Mouse (Mus musculus) embryonic facial prominence, embryonic 13.5 days (tissue): Measurements from ENCODE around the gene Cuedc2. TPM values are rescaled to one million over a fixed set of nuclear protein-coding genes. Genes with fewer than 3 reads are reported as not detected.

ENCODE experiments used
- ATAC-seq: fragments of 200-750 bp; cut with Nextera tagmentation; 2 replicates; pipeline ENCODE4 v1.8.0; 2017; ENCODE audit warnings: low read depth; ENCODE audit not compliant: insufficient number of reproducible peaks, insufficient read depth, low FRiP score, low TSS enrichment
- H3K27ac ChIP-seq: fragments of 300-500 bp; sonication (generic); 2 replicates; pipeline ENCODE4 v1.5.1; 2015; ENCODE audit warnings: moderate library complexity, mild to moderate bottlenecking, inconsistent platforms
- H3K27me3 ChIP-seq: fragments of 300-500 bp; sonication (generic); 2 replicates; pipeline ENCODE4 v1.6.1; 2015; ENCODE audit warnings: mild to moderate bottlenecking, inconsistent platforms
- H3K36me3 ChIP-seq: fragments of 300-500 bp; sonication (generic); 2 replicates; pipeline ENCODE4 v1.6.1; 2015; ENCODE audit warnings: mild to moderate bottlenecking, inconsistent platforms
- H3K4me1 ChIP-seq: fragments of 300-500 bp; sonication (generic); 2 replicates; pipeline ENCODE4 v1.6.1; 2015; ENCODE audit warnings: inconsistent platforms
- H3K4me2 ChIP-seq: fragments of 300-500 bp; sonication (generic); 2 replicates; pipeline ENCODE4 v1.6.1; 2015; ENCODE audit warnings: moderate library complexity, mild to moderate bottlenecking, inconsistent platforms
- H3K4me3 ChIP-seq: fragments of 300-500 bp; sonication (generic); 2 replicates; pipeline ENCODE4 v1.5.1; 2015; ENCODE audit warnings: mild to moderate bottlenecking, inconsistent platforms
- H3K9ac ChIP-seq: fragments of 300-500 bp; sonication (generic); 2 replicates; pipeline ENCODE4 v1.6.1; 2015; ENCODE audit warnings: mild to moderate bottlenecking, inconsistent platforms
- H3K9me3 ChIP-seq: fragments of 300-500 bp; sonication (generic); 2 replicates; pipeline ENCODE4 v1.6.1; 2016; ENCODE audit warnings: inconsistent platforms
- WGBS: fragments of 180-500 bp; shearing (Covaris S2); methylation state at CpG from one replicate; pipeline ENCODE4 v1.1.7; 2015; ENCODE audit warnings: mixed read lengths; 5-methylcytosine and 5-hydroxymethylcytosine counted together
- polyA plus RNA-seq: library from polyadenylated mRNA; unstranded; fragments of >200 nt; fragmentation: Nextera tagmentation; extraction: Ambion mirVana; gene quantifications from 2 replicates; pipeline ENCODE4 v1.2.1, GENCODE M21; 2015

The Cuedc2 gene
- polyA plus RNA-seq, 1 experiment from 2014 or later = 177 TPM

- Histone ChIP-seq H3K9ac (0 out of 2 replicates have a peak overlapping the region, but pooled peaks have one; percentile 74), H3K27me3 (peaks cover 59% of the 10 kb centered on the region)
Measured at GRCm38 (mm10) chr19:46309651-46310305, 28.7 kb downstream of the Cuedc2 start.

GRCm38 (mm10) chr19:46308706-46309435 is 29.6 kb downstream of the Cuedc2 start:
- peaks cover 47% of the 10 kb centered on the region for H3K36me3 ChIP-seq
- H3K9me3 ChIP-seq = no peaks in the 10 kb centered on the region
- H3K4me1 ChIP-seq = peaks cover 22% of the 10 kb centered on the region
- 2% methylated on average over 47 of the region's 47 CpGs for WGBS
- H3K27ac ChIP-seq = no peak overlapping the region
- no peak for ATAC-seq
- peak overlapping the region; percentile 74 for H3K9ac ChIP-seq
- peaks cover 50% of the 10 kb centered on the region for H3K27me3 ChIP-seq
- H3K4me3 ChIP-seq = peak overlapping the region; percentile 44
- H3K4me2 ChIP-seq = peak overlapping the region; percentile 80

More at GRCm38 (mm10) chr19:46309651-46310305, 28.7 kb downstream of the Cuedc2 start:
- 82% methylated on average over 21 of the region's 21 CpGs for WGBS
- Histone ChIP-seq H3K4me3 (no peak overlapping the region), H3K4me1 (peaks cover 23% of the 10 kb centered on the region), H3K36me3 (peaks cover 47% of the 10 kb centered on the region), H3K4me2 (no peak overlapping the region), H3K9me3 (no peaks in the 10 kb centered on the region), H3K27ac (no peak overlapping the region)
- no peak for ATAC-seq

- Histone ChIP-seq H3K9me3 (no peaks in the 10 kb centered on the region), H3K4me3 (peak overlapping the region; percentile 44), H3K27me3 (peaks cover 44% of the 10 kb centered on the region), H3K4me2 (peak overlapping the region; percentile 80), H3K4me1 (peaks cover 26% of the 10 kb centered on the region), H3K36me3 (peaks cover 44% of the 10 kb centered on the region), H3K27ac (no peak overlapping the region), H3K9ac (peak overlapping the region; percentile 74; the same call in 1 of the 2 replicates)
- 62% methylated on average over 16 of the region's 16 CpGs for WGBS
- ATAC-seq = no peak
Measured at GRCm38 (mm10) chr19:46308303-46308702, 30.2 kb downstream of the Cuedc2 start.

- no peak overlapping the region for H3K4me3 ChIP-seq
- no peak overlapping the region for H3K4me2 ChIP-seq
- peaks cover 39% of the 10 kb centered on the region for H3K27me3 ChIP-seq
- WGBS = 78% methylated on average over 16 of the region's 16 CpGs
- no peak for ATAC-seq
- H3K9me3 ChIP-seq = no peaks in the 10 kb centered on the region
- peaks cover 39% of the 10 kb centered on the region for H3K36me3 ChIP-seq
- peaks cover 26% of the 10 kb centered on the region for H3K4me1 ChIP-seq
- H3K9ac ChIP-seq = no peak overlapping the region
- H3K27ac ChIP-seq = no peak overlapping the region
Measured at GRCm38 (mm10) chr19:46307781-46308180, 30.7 kb downstream of the Cuedc2 start.

- Histone ChIP-seq H3K4me3 (no peak overlapping the region), H3K36me3 (peaks cover 29% of the 10 kb centered on the region), H3K27me3 (peaks cover 31% of the 10 kb centered on the region), H3K4me1 (peaks cover 26% of the 10 kb centered on the region), H3K27ac (no peak overlapping the region), H3K9ac (no peak overlapping the region), H3K9me3 (no peaks in the 10 kb centered on the region), H3K4me2 (peak overlapping the region; percentile 97)
- 93% methylated on average over 9 of the region's 9 CpGs for WGBS
- ATAC-seq = no peak
Measured at GRCm38 (mm10) chr19:46306751-46307289, 31.7 kb downstream of the Cuedc2 start.

- H3K9me3 ChIP-seq = no peaks in the 10 kb centered on the region
- H3K27ac ChIP-seq = no peak overlapping the region
- peak overlapping the region; percentile 97 for H3K4me2 ChIP-seq
- peaks cover 26% of the 10 kb centered on the region for H3K4me1 ChIP-seq
- WGBS = 52% methylated on average over 5 of the region's 5 CpGs
- peaks cover 30% of the 10 kb centered on the region for H3K27me3 ChIP-seq
- H3K9ac ChIP-seq = peak overlapping the region; percentile 76
- peaks cover 23% of the 10 kb centered on the region for H3K36me3 ChIP-seq
- peak overlapping the region; percentile 69 for H3K4me3 ChIP-seq
- no peak for ATAC-seq
Measured at GRCm38 (mm10) chr19:46306268-46306610, 32.3 kb downstream of the Cuedc2 start.

GRCm38 (mm10) chr19:46305432-46306267 is 32.9 kb downstream of the Cuedc2 start:
- peak overlapping the region; percentile 69 for H3K4me3 ChIP-seq
- peak overlapping the region; percentile 60; the same call in 1 of the 2 replicates for H3K27ac ChIP-seq
- peak overlapping the region; percentile 97 for H3K4me2 ChIP-seq
- peaks cover 26% of the 10 kb centered on the region for H3K4me1 ChIP-seq
- peak; percentile 67 for ATAC-seq
- WGBS = under 1% methylated on average over 40 of the region's 43 CpGs
- H3K27me3 ChIP-seq = peaks cover 30% of the 10 kb centered on the region
- peaks cover 18% of the 10 kb centered on the region for H3K36me3 ChIP-seq
- H3K9me3 ChIP-seq = no peaks in the 10 kb centered on the region
- peak overlapping the region; percentile 76 for H3K9ac ChIP-seq

GRCm38 (mm10) chr19:46304908-46305333 is 33.6 kb downstream of the Cuedc2 start:
- peak overlapping the region; percentile 69 for H3K4me3 ChIP-seq
- H3K36me3 ChIP-seq = peaks cover 10% of the 10 kb centered on the region
- ATAC-seq = peak; percentile 45; the same call in 1 of the 2 replicates
- no peaks in the 10 kb centered on the region for H3K9me3 ChIP-seq
- H3K4me1 ChIP-seq = peaks cover 26% of the 10 kb centered on the region
- peak overlapping the region; percentile 97 for H3K4me2 ChIP-seq
- peak overlapping the region; percentile 76 for H3K9ac ChIP-seq
- H3K27me3 ChIP-seq = peaks cover 30% of the 10 kb centered on the region
- under 1% methylated on average over 34 of the region's 34 CpGs for WGBS
- H3K27ac ChIP-seq = peak overlapping the region; percentile 60

GRCm38 (mm10) chr19:46304216-46304841 is 34.2 kb downstream of the Cuedc2 start, which contains the start of gene Nfkb2:
TSS of gene Nfkb2 (plus strand) at chr19:46304320.
- H3K4me3 ChIP-seq = peak within 1 kb of the TSS; percentile 69
- peaks cover 25% of the 10 kb centered on the region for H3K27me3 ChIP-seq
- no peaks in the 10 kb centered on the region for H3K9me3 ChIP-seq
- peaks cover 5% of the 10 kb centered on the region; the same call in 1 of the 2 replicates for H3K36me3 ChIP-seq
- peak; percentile 84 for ATAC-seq
- peaks cover 26% of the 10 kb centered on the region for H3K4me1 ChIP-seq
- peak within 1 kb of the TSS; percentile 76 for H3K9ac ChIP-seq
- under 1% methylated on average over 39 of the region's 39 CpGs for WGBS
- H3K27ac ChIP-seq = peak within 1 kb of the TSS; percentile 84
- H3K4me2 ChIP-seq = peak within 1 kb of the TSS; percentile 97

- Histone ChIP-seq H3K4me2 (peak overlapping the region; percentile 97), H3K4me3 (peak overlapping the region; percentile 69), H3K27me3 (peaks cover 19% of the 10 kb centered on the region), H3K27ac (peak overlapping the region; percentile 84), H3K4me1 (peaks cover 18% of the 10 kb centered on the region), H3K9ac (peak overlapping the region; percentile 76), H3K9me3 (no peaks in the 10 kb centered on the region), H3K36me3 (peaks cover 5% of the 10 kb centered on the region; the same call in 1 of the 2 replicates)
- 56% methylated on average over 18 of the region's 18 CpGs for WGBS
- no peak for ATAC-seq
Measured at GRCm38 (mm10) chr19:46303251-46304215, 35.0 kb downstream of the Cuedc2 start.
